Mouse (Mus musculus): ENCODE results near the gene Gm10570.

The Gm10570 gene

DNA sequence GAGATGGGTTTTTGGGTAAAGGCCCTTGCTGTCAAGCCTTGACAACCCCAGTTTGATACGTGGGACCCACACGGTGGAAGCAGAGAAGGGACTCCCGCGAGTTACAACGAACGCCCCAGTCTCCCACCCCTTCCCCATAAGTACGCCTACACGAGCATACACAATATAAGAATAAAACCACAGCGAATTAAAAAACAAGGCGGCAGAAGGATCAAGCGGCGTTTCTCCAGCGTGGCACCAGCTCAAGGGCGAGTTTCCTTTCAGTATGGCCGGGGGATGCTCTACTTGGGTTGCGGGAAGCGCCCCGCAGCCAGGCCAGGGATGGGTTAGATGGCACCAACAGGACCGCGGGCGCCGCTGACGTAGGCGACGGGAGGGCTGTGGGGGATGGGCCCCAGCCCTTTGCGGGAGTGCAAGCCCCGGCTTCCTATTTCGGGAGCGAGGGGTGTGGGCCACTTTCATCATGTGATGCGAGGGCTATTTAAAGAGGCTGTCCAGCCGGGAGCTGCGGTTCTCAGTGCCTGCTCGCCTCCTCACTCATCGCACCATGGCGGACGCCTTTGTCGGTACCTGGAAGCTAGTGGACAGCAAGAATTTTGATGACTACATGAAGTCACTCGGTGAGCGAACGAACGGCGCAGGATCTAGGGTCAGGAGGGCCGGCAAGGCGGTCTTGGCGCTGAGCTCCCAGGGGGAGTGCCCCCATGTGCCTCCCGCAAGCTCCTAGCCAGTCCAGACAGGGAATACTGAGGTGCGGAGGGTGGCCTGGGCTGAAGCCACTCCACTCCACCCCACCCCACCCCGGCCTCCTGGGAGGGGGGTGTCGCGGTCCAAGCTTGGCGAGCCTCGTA lies at the start of gene Gm10570, which contains the start of gene Fabp3:
TSS of gene Gm10570 (minus strand) at position 444 of the 851 bp plus-strand sequence.
TSS of gene Fabp3 (plus strand) at position 365 of the 851 bp plus-strand sequence.
- peak; percentile 57 to 71 for DNase-seq

DNA sequence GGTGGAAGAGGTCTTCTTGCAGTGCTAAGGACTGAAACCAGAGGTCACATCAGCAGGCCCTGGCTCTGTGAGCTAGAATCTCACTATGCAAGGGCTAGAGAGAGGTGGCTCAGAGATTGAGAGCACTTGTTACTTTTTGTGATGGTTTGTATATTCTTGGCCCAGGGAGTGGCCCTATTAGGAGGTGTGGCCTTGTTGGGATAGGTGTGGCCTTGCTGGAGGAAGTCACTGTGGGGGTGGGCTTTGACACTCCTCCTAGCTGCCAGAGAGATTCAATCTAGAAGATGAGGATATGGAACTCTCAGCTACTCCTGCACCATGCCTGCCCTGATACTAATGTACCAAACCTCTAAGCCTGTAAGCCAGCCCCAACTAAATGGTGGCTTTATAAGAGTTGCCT lies 49.5 kb upstream of the Gm10570 start:
- DNase-seq, result no peak

DNA sequence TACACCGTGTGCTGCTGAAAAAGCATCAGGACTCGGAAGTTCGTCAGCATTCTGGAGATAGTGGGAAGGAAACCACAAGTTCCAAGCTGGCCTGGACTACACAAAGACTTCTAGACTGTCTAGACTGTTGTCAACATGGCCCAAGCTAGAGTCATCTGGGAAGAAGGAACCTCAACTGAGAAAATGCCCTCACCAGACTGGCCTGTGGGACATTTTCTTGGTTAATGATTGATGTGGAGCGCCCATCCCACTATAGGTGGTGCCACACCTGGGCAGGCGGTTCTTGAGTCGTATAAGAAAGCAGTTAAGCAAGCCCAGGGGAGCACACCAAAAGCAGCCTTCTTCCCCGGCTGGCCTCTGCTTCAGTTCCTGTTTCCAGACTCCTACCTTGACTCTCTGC lies 44.1 kb upstream of the Gm10570 start:
- DNase-seq, result peak in 1 of 2 experiments; percentile 7

DNA sequence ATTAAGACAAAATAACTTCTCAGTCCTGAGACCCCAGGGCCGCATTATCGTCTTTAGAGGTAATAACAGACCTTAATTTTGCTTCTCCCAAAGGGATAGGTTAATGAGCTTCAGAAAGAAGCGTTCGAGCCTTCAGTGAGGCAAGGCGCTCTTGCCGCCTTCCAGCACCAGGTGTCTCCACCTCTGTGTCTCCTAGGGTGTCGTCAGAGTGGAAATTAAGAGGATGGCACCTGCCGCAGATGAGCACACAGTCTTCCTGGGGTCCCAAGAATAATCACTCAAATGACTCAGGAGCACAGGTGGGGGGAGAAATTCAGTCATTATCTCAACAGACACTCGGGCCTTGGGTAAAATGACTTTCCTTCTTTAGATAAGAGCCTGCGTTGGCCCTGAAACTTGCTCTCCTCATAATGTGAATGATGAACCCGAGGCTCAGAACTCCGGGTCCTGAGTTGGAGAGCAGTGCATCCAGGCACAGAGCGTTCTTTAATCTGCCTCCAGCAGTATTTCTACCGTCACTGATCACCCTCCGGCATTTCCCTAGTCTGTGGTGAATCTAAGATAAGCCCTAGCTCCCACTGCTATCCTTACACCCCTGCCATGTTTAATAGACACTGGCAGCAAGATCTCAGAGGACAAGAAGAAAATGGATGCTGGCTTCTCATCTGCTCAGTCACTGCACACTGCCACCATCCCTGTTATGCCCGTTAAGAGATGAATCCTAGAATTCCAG lies 42.4 kb upstream of the Gm10570 start:
- no peak for DNase-seq

DNA sequence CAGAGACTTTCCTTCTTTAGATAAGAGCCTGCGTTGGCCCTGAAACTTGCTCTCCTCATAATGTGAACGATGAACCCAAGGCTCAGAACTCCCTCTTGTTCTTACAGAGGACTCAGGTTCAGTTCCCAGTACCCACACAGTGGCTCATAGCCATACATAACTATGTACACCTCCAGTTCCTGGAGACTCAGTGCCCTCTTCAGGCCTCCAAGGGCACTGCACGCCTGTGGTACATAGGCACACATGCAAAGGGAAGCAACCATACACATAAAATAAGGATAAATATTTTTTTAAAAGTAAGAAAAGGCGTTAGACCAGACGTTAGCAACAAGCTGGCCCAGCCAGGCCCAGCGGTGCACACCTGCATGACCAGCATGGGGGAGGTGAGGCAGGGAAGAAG lies 41.2 kb upstream of the Gm10570 start:
- DNase-seq, result peak in 1 of 2 experiments; percentile 6

DNA sequence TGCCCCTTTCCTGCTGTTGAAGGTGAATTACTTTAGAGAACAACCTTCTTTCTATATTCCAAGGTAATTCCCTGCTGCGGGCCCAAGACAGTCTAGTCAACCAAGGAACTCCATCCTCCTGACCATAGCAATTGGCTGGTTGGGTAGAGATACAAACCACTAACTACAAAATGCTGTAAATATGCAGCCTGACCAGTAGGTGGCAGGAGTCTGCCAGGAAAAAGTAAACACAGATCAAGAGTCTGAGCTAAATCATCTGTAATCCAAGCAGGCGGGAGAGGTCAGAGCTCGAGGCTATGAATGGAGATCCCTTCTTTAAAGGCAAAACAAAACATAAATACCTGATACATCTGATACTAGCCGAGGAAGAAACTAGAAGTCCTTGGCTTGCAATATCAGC lies 33.2 kb upstream of the Gm10570 start:
- DNase-seq, result peak; percentile 56 to 57

DNA sequence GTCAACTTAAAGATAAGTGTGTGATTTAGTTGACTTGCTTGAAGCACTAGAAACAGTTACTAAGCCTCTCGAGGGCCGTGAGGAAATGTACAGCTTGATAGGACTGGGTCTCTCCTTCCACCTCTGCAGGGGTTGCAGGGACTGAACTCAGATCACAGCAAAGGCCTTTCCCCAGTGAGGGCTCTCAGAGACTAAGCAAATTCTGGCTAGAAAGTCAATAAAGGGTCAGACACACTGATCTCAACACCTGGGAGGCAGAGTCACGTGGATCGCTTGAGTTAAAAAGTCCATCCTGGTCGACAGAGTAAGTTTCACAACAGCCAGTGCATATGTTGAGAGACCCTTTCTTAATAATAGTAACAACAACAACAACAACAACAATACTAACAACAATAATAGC lies 27.4 kb upstream of the Gm10570 start:
- DNase-seq, result no peak

DNA sequence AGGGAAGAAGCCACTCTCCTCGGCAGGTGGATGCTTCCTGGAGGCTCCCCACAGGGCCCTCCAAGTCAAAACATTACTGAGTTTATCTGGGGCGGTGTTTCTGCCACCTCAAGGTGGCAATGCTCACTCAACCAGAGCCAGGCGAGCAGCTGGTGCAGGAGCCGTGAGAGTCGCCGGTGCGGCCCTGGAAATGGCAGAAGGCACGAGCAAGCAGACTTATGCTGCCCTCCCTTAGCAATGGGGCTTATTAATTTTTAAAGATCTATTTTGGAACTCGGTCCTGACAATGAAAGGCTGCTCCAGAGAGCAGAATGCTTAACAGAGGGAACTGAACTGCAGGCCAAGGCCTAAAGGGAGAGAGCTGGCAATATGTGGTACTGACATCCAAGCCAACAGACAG lies 18.9 kb upstream of the Gm10570 start:
- peak; percentile 52 to 59 for DNase-seq

DNA sequence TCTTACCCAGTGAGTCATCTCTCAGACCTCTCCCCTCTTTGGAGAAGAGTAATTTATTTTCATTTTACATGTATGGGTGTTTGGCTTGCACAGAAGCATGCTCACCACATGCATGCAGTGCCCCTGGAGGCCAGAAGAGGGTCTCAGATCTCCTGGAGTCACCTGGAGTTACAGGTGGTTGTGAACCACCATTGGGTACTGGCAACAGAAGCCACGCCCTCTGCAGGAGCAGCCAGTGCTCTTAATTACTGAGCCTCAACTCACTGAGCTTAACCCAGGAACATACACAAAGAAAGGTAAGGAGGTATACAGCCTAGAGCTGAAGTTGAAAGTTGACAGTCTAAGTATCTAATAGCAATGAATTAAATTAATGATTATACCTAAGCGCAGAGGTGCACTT lies 17.0 kb upstream of the Gm10570 start:
- no peak for DNase-seq

DNA sequence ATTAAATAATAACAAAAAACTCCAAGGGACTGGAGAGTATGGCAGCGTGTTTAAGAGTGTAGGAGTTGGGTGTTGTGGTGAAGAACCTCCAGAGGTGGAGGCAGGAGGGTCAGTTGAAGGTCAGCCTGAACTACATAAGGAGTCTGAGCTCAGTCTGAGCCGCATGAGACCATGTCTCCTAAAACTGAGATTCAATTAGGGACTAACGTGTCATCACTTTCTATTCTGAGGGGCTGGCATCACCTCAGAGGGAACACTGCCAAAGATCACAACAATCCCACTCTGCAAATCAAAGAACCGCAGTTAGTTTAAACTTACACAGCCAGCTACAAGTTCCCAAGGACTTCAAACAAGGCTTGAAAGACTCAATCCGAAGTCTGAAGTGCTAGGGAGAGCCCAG lies 15.1 kb upstream of the Gm10570 start:
- no peak for DNase-seq

DNA sequence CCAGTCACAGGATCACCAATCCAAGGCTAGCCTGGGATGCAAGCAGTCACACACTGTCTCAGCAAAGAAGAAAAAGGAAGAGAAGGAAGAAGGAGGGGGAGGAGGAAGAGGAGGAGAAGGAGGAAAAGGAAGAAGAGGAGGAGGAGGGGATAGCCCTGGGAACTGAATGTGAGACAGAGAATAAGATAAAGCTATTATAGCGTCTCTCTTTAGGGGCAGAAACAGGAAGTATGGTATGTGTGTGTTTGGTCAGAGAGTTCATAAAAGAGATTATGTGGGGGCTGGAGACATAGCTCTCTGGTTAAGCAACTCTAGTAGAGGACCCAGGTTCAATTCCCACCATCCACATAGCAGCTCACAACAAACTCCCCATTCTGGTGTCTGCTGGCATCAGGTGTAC lies 14.7 kb upstream of the Gm10570 start:
- DNase-seq, result no peak

DNA sequence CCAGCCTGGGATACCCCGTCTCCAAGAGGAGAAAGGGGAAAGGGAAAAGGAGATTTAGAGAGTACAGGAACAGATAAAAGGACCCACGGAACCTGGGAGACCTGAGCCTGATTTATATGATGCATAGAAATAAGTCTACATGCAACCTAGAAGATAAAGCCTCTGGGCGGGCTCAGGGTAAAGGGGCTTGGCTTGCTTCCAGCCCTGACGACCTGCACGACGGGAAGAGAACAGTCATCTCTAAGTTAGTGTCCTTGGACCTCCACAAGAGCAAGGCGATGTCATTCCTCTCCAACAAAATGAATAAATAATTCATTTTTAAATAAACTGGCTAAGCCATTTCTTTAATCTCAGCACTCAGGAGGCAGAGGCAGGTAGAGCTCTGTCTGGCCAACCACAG lies 14.1 kb upstream of the Gm10570 start:
- DNase-seq, result no peak

DNA sequence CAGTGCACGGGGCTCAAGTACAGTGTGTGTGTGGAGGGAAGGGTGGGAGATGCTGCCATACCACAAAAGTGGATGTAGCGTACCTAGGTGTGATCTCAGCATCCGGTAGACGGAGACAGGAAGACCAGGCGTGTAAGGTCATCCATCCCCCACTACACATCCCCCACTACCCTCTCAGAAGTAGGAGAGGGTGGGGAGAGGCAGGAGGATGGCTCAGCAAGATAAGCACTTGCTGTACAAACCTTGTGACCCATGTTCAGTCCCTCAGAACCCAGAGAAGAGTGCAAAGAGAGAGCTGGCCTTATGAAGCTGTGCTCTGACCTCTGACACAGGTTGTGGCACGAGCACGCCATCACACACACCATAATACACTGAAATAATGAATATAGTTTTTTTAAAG lies 13.2 kb upstream of the Gm10570 start:
- DNase-seq, result no peak

DNA sequence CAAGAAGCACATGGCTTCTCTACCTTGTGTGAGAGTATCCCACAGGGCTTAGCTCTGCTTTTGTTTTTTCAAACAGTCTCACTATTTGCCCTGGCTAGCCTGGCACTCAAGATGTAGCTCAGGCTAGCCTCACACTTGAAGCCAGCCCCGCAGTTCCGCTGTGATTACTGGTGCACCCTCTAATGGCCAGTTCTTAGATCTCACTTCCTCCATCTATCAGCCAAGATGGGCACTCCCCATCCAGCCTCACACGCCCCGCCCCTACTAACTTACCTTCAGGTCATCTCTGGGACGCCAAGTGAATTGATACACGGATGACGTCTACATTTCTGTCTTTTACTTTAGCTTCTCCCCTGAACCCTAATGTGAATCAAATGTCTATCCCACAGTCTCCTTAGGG lies 11.1 kb upstream of the Gm10570 start:
- DNase-seq, result no peak

DNA sequence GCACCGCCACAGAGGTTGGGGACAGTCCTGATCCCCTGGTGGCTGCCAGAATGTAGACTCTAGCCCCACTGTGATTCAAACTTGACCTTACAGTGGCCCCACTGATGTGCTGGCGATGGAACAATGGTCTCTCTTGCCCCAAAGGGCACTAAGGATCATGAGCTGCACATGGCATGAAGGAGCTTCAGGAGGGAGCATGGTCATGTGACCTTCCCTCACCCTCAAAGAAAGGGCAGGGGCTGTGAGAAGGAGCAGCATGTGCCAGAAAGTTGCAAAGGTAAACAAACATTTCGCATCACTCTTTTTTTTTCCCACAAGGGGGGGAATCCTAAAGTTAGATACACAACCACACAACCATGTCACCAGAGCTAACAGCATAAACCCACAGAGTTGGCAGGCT lies 9.6 kb upstream of the Gm10570 start:
- no peak for DNase-seq

DNA sequence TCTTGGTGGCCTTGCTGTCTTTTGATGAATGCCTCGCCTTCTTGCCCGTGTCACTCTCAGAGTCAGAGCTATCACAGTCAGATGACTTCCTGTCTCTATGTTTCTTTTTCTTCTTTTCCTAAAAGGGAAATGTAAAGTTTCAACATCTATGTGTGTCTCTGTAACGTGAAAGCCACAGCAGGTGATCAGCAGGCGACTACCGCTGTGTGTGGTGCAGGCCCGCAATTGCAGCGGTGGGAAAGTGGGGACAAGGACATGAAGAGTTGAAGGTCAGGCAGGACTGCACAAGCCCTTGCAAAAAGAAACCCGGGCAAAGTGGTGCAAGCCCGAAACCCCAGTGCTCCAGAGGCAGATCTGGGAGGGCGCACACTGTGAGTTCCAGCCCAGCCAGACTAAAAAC lies 8.2 kb upstream of the Gm10570 start:
- DNase-seq, result no peak

DNA sequence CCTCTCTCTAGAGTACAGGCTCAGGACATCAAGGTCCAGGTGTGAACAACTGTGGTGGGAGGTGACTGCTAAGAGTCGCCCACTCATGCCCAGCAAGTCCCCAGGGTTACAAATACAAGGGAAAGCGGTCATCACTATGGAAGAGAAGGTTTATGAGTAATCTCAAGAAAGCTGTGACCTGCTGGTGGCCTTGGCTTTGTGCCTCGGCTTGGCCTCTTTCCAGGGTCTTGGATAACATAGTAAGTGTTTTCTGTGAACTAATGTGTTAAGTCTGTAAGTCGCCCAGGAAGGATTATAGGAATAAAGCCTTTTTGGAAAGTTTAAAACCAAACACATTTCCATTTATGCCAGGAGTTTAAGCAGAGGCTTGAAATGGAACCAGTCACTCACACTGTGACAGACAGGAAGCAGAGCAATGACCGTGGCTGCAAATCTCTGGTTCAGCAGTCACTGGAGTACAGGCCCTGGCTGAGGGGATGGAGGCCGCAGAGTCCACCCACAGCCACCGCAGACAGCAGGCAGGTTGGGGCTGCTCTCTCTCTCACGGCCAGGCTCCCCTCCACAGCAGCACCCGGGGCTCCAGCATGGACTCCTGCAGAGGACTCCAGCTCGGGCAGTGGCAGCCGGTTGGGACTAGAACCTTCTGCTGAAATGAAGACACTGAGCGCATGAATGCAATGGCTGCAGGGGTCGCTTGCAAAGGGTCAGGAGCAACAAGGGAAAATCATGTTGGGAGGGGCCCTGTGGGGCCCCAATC lies 7.5 kb upstream of the Gm10570 start:
- DNase-seq, result peak; percentile 82 to 84

DNA sequence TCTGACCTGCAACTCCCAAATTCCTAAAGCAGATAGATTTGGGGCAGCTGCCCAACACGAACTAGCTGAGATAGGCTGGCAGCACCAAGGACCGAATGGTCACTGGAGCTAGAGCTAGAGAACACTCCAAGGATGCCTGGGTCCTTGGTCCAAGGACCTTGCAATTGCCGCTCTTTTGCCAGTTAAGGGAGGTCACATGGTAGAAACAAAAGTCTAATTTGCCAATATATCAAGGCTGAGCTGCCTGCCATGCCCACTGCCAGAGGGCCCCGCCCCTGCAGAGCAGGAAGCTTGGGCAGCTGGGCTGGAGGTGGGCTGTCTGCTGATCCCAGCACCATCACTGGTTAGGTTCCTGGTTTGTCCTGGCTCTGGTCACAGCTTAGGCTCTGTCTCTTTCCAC lies 5.1 kb upstream of the Gm10570 start:
- no peak for DNase-seq

DNA sequence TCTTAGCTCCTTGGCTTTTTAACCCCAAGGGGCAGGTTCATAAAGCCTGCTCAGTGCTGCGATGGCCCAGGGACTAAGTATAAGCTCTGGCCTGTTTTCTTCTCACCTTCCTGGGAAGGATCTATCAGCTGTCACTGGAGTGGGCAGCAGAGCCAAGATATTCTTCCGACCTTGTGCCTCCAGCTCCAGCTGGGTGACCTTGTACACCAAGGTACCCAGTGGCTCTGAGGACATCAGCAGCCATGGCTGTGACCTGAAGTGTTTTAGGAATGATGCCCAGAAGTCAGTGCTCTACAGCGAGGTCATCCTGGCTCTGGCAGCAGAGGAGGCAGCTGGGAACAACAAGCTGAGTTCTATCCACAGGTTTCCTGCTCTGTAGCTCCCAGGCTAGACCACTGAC lies 4.1 kb upstream of the Gm10570 start:
- no peak for DNase-seq

DNA sequence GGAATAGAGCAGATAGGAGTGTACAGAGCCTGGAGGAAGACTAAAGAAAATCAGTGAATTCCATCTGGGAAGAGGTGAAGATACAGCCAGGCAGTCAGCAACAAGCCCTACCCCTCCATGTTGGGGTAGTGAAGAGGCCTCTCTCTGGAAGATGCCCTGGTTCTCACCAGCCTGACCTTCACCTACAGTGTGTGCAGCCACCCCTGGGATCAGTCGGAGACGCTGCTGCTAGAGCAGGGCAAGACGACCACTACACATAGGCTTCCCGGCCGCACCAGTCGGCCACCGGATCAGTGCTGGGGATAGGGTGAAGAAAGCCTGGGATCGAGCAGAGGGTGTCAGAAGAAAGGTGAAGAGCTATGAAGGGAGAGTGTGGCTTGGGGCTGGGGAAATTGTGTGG lies 780 bp upstream of the Gm10570 start:
- DNase-seq, result no peak

DNA sequence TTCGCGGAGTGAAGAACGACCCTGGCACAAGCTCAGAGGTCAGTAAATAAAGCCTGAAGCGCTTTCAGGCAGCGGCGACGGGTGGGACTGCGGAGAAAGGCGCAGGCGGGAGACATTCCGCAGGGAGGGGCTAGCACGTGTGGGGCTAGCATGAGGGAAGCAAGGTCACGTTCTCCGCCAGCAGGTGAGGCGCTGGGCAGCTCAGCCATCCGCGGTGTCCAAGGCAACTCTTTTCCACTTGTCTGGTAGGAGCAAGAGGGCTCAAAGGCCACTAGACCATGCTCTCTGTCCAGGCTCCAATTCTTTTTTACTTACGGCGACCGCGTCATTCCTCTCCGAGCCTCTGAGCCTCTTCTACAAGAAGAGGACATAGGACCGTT lies 633 bp downstream of the Gm10570 start:
- DNase-seq, result peak; percentile 77 to 89

DNA sequence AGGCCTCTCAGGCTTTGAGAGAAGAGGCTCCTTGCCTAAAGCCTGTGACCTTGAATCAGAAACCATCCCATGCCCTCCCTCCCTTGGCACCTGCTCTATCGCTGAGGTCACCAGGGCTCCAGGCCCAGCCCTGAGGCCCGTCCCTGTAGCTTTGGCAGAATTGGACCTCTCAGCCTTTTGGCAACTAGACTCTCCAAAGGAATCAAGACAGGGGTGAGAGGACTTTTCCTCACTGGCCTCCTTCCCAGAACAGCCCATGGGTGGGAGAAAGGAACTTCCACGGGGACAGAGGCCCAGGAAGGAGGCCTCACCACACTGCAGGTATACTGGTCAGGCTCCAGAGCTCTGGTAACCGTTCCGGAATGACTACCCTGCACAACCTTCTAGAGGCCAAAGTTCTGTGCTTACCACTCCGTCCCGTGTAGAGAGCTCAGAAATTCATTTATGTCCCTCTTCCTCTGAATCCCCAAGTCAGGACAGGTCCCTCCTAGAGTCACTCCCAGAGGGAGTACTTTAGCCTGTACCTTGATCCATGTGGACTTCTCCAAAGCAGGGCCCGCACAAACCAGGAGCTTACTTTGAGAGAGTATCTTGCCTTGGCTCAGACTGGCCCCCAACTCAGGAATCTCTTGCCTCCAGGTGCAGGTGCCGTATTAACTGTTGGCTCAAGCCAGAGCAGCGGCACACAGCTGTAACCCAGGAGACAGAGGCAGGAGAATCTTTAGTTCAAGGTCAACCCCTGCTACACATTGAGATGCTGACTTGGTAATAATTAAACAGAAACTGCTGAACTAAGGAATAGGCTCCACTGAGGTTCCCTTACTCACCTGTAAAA lies 1.5 kb downstream of the Gm10570 start:
- peak in 1 of 2 experiments; percentile 50 for DNase-seq

DNA sequence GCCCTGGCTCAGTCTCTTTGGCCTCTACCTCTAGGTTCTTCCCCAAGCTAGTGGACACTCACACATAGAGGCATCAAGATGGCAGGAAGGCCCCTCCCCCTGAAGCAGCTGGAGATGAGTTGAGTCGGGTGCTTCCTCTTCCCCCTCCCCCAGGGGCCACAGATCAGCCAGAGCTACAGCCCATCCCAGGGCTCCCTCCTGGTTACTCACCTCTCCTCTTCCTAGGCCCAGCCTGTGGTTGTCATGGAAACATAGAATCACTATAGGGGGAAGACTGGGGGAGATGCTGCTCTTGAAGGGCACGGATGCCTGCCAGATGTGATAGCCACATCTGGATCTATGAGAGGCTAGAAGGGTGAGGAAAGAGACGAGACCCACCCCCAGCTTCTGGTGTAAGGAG lies 3.7 kb downstream of the Gm10570 start:
- no peak for DNase-seq
